Mouse (Mus musculus): ENCODE results near the gene Prpsap1. TPM values are rescaled to one million over a fixed set of nuclear protein-coding genes. Genes with fewer than 3 reads are reported as not detected.

Gene Prpsap1
- polyA plus RNA-seq, 1 experiment, result not detected

DNA sequence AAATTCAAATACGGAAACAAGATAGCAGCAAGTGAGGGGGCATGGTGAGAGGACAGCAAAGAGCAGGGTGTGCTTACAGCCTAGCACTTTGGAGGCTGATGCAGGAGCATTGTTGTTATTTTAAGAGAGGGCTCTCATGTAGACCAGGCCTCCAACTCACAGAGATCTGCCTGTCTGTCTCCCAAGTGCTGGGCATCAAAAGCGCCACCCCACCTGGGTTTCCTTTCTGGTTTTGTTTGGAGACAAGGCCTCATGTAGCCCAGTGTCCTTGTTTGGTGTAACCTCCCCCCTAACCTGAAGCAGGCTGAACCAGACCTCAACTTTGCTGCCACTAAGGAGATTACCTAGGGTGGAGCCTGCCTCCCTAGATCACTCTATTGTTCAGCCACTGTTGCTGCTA lies 71.4 kb downstream of the Prpsap1 start:
- WGBS, result 92% methylated on average over 2 of the region's 2 CpGs
- H3K4me3 ChIP-seq (ENCODE audit: insufficient read depth, low read depth, low read length), result no peak overlapping the region
- TF ChIP-seq POLR2A (IDR thresholded peaks at IDR 0.05; ENCODE audit: insufficient read depth, low read depth, low read length) (no peak), CTCF (IDR thresholded peaks at IDR 0.05; ENCODE audit: insufficient read depth, low read depth, low read length) (no peak)
- H3K27ac ChIP-seq (ENCODE audit: insufficient read depth, low read depth, low read length), result no peak overlapping the region
- peaks cover 3% of the 10 kb centered on the region; the same call in 1 of the 2 replicates for H3K4me1 ChIP-seq (ENCODE audit: control insufficient read depth, insufficient read depth, low read length)

DNA sequence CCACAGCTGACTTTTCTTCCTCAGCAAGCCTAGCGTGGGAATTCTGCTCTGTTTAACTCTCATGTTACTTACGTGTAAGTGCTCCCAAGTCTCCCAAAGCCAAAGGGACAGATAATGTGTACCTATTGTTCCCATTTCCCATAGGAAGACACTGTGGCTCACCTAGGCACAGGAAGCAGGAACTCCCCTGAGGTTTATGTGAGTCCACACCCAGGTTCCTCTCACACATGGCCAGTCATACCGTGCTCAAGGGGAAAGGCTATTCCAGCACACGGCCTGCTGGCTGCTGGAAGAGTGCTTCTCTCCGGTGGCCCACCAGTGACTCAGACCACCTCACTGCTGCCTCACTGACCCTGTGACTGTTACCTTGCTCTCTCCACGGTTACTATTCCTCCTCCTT lies 72.9 kb downstream of the Prpsap1 start:
- Histone ChIP-seq H3K27ac (ENCODE audit: insufficient read depth, low read depth, low read length) (no peak overlapping the region), H3K4me1 (ENCODE audit: control insufficient read depth, insufficient read depth, low read length) (peaks cover 5% of the 10 kb centered on the region; the same call in 1 of the 2 replicates), H3K4me3 (ENCODE audit: insufficient read depth, low read depth, low read length) (no peak overlapping the region)
- no peak for TF ChIP-seq POLR2A (IDR thresholded peaks at IDR 0.05; ENCODE audit: insufficient read depth, low read depth, low read length)
- TF ChIP-seq CTCF (IDR thresholded peaks at IDR 0.05; ENCODE audit: insufficient read depth, low read depth, low read length), result no peak
- 84% methylated on average over 6 of the region's 6 CpGs for WGBS

Other genes with a start within 250 kb of the Prpsap1 start
- gene Srp68, start 220.0 kb downstream of the Prpsap1 start, polyA plus RNA-seq (2012; ENCODE audit: insufficient read depth, insufficient read length, low replicate concordance, missing spikeins), result not detected in 2 replicates
- not detected in 2 replicates for gene Galr2, start 213.3 kb downstream of the Prpsap1 start, polyA plus RNA-seq (2012; ENCODE audit: insufficient read depth, insufficient read length, low replicate concordance, missing spikeins)
- not detected in 2 replicates for gene Exoc7, start 187.0 kb downstream of the Prpsap1 start, polyA plus RNA-seq (2012; ENCODE audit: insufficient read depth, insufficient read length, low replicate concordance, missing spikeins)
- gene Foxj1, start 158.8 kb downstream of the Prpsap1 start, polyA plus RNA-seq (2012; ENCODE audit: insufficient read depth, insufficient read length, low replicate concordance, missing spikeins), result not detected in 2 replicates
- gene Rnf157, start 81.2 kb downstream of the Prpsap1 start, polyA plus RNA-seq (2012; ENCODE audit: insufficient read depth, insufficient read length, low replicate concordance, missing spikeins), result 199 TPM in 1 of 2 replicates, not detected in the other
- not detected in 2 replicates for gene Ubald2, start 60.1 kb downstream of the Prpsap1 start, polyA plus RNA-seq (2012; ENCODE audit: insufficient read depth, insufficient read length, low replicate concordance, missing spikeins)
- gene Qrich2, start 28.0 kb downstream of the Prpsap1 start, polyA plus RNA-seq (2012; ENCODE audit: insufficient read depth, insufficient read length, low replicate concordance, missing spikeins), result not detected in 2 replicates
- gene Sphk1, start 36.7 kb upstream of the Prpsap1 start, polyA plus RNA-seq (2012; ENCODE audit: insufficient read depth, insufficient read length, low replicate concordance, missing spikeins), result not detected in 2 replicates
- gene Ube2o, start 87.2 kb upstream of the Prpsap1 start, polyA plus RNA-seq (2012; ENCODE audit: insufficient read depth, insufficient read length, low replicate concordance, missing spikeins), result not detected in 2 replicates
- not detected in 2 replicates for gene Aanat, start 92.2 kb upstream of the Prpsap1 start, polyA plus RNA-seq (2012; ENCODE audit: insufficient read depth, insufficient read length, low replicate concordance, missing spikeins)
- not detected in 2 replicates for gene Rhbdf2, start 132.8 kb upstream of the Prpsap1 start, polyA plus RNA-seq (2012; ENCODE audit: insufficient read depth, insufficient read length, low replicate concordance, missing spikeins)
- gene Prcd, start 159.3 kb upstream of the Prpsap1 start, polyA plus RNA-seq (2012; ENCODE audit: insufficient read depth, insufficient read length, low replicate concordance, missing spikeins), result not detected in 2 replicates
- not detected in 2 replicates for gene Cygb, start 160.1 kb upstream of the Prpsap1 start, polyA plus RNA-seq (2012; ENCODE audit: insufficient read depth, insufficient read length, low replicate concordance, missing spikeins)